Mouse (Mus musculus): ENCODE data around the gene Smarcb1.

Gene Smarcb1

DNA sequence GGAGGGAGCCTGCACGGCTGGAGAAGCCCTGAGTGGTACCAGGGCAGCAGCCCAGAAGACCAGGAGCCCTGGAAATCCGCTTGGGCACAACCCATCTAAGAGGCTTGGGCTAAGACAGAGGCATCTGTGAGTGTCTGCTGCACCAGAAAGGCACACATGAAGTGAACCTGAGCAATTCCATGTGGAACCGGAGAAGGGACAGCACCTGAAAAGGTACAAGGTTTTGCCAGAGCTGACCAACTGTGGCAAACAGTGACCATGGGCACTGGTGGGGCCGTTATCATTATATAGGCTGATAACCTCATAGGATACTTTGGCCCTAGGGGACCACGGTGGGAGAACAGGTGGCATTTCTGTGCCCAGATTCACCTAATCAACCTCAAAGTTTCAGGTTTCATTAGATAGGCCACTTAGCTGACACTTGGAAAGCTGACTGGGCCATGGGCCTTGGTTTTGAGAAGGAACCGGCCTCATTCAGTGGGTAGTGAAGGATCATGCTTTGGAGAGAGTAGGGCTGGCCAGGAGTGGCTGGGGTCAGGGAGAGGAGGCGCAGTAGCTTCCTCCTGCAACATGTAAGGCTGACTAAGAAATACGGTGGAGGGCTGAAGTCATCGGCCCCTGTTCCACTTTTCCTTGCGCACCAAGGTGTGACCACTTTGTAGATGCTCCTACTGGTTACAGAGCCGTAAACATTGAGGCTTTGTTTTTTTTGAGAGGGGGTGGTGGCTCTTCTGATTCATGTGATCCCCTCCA lies 65.1 kb downstream of the Smarcb1 start:
- no peak for DNase-seq (ENCODE audit: low spot score in 2 of 2)

GRCm38 (mm10) chr10:75855416-75855981 lies 65.9 kb downstream of the Smarcb1 start:
- no peak for DNase-seq (ENCODE audit: low spot score in 2 of 2)

DNA sequence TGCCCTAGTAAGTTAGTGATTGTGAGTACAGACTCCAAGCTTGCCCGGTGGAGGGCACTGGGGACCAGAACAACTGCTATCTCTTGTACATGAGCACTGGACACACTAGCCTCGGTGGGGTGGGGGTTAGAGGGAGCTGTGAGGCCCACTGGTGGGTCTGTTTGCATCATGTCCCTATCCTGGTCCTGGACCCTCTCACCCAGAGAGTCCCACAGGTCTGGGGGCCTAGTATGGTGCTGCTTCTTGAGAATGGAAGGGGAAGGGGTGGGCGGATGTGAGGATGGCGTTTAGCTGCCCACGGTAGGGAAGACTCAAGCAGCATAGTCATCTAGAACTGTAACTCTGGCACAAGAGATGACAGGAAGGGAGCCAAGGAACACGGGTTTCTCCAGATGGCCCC lies 66.6 kb downstream of the Smarcb1 start:
- DNase-seq (ENCODE audit: low spot score in 2 of 2), result no peak

DNA sequence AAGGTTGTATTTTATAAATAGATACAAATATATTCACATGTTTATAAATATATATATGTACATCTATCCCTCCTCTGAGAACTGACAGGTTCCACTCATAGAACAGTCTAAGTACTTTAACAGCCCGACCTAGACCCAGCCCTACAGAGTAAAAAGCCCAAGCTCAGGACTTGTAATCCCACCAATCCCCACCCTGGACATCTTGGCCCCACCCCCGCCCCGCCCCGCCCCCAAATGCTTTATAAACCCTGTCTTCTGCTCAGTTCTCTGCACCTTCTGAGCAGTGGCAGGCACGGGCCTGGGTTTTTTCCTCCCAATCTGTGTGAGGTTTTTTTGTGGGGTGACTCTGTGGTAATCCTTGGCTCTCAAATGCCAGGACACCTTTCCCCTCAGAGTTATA lies 67.3 kb downstream of the Smarcb1 start:
- DNase-seq (ENCODE audit: low spot score in 2 of 2), result no peak

GRCm38 (mm10) chr10:75853452-75853851 lies 68.0 kb downstream of the Smarcb1 start:
- peak; percentile 62 to 83 for DNase-seq (ENCODE audit: low spot score in 2 of 2)

DNA sequence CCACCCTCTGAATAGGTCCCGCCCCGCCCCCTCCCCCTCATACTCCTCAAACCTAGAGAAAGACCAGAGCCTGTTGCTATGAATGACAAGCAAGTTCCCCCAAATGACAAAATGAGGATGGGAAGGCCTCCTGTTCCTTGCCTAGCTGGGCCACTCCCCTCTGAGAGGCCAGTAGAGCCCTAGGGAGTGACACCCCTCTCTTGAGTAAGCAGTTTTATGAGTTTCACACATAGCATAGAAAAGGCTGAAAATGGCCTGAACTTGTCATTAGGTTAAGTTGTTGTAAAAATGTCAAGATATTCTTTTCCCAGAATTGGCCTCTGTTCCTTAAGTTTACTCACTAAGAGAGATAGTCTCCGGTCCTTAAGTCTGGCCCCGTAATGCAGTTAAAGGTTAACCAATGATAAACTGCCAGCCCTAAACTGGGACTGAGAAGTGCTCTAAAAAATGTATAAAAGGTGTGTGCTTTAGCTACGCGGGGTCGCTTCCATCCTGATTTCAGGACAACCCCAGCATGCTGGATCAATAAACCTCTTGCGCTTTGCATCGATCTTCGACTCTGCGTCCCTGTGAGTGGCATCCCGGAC lies 68.8 kb downstream of the Smarcb1 start:
- DNase-seq (ENCODE audit: low spot score in 2 of 2), result no peak

DNA sequence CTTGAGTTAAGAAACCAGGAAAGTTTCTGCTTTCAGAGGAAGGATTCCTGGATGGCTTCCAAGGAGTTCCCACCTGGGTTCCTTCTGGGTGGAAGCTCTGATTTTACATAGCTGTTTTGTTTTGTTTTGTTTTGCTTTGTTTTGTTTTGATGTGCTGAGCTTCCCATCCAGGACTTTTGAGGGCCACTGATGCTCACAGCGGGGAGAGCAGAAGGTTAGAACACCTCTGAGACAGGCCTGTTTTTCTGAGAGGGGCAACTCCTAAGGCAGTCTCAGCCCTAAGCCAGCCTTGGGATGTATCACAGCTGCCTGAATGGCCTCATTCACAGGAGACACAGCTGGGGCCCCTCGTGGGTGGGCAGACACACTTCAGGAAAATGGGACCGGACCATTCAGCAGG lies 69.7 kb downstream of the Smarcb1 start:
- DNase-seq (ENCODE audit: low spot score in 2 of 2), result no peak

GRCm38 (mm10) chr10:75851076-75851475 lies 70.3 kb downstream of the Smarcb1 start:
- DNase-seq (ENCODE audit: low spot score in 2 of 2), result no peak

- no peak for DNase-seq (ENCODE audit: low spot score in 2 of 2)
Measured at GRCm38 (mm10) chr10:75848382-75848781, 73.0 kb downstream of the Smarcb1 start.
